Mouse (Mus musculus) E14TG2a.4 (cell line): ENCODE measurements around the gene Ptprm.

Experiments
- CTCF ChIP-seq: conservative IDR thresholded peaks from 2 replicates; pipeline ENCODE4 v1.5.1; 2014; ENCODE audit warnings: low read length
- POU5F1 ChIP-seq: IDR thresholded peaks from 2 replicates; pipeline ENCODE4 v1.6.1; 2014; ENCODE audit warnings: low read length, borderline replicate concordance

DNA sequence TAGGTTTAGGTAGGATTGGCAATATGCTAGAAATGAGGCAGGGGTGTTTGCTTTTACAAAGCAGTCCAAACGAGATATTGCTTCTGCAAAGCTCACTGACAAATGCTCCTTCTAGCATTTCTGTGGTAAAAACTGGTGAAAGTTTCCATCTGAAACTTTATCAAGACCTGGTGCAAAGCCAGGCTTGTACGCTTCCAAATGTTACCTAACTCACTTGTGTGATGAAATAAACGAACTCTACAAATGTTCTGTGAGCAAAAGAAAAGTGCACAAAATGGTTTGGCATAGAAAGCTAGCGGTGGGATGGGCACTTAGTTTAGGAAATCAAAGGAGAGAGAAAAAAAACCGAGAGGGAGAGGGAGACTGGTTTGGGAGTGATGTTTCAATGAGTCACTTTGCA is 544.5 kb downstream of the Ptprm start:
- TF ChIP-seq CTCF (no peak), POU5F1 (no peak)
